Mouse (Mus musculus) limb, embryonic 14.5 days (tissue): ENCODE measurements around the gene Rom1. TPM values are rescaled to one million over a fixed set of nuclear protein-coding genes. Genes with fewer than 3 reads are reported as not detected.

ENCODE experiments used
- ATAC-seq: fragments of 200-750 bp; cut with Nextera tagmentation; 2 replicates; pipeline ENCODE4 v1.8.0; 2017; ENCODE audit warnings: low read depth, moderate number of reproducible peaks, moderate TSS enrichment; ENCODE audit not compliant: low FRiP score
- DNase-seq: peaks from one replicate; pipeline ENCODE4 v3.0.0-alpha.2; 2015; ENCODE audit warnings: low spot score
- H3K27ac ChIP-seq: fragments of 300-500 bp; sonication (generic); replicated peaks from 2 replicates; pipeline ENCODE4 v1.5.1; 2014; ENCODE audit warnings: low read depth, mild to moderate bottlenecking, low read length, moderate library complexity, mixed read lengths
- H3K27me3 ChIP-seq: fragments of 300-500 bp; sonication (generic); 2 replicates; pipeline ENCODE4 v1.6.1; 2014; ENCODE audit warnings: low read length, mixed read lengths; ENCODE audit not compliant: control insufficient read depth, insufficient read depth
- H3K36me3 ChIP-seq: fragments of 300-500 bp; sonication (generic); 2 replicates; pipeline ENCODE4 v1.6.1; 2014; ENCODE audit warnings: mild to moderate bottlenecking, low read length, moderate library complexity, mixed read lengths; ENCODE audit not compliant: control insufficient read depth, insufficient read depth
- H3K4me1 ChIP-seq: fragments of 300-500 bp; sonication (generic); 2 replicates; pipeline ENCODE4 v1.6.1; 2014; ENCODE audit warnings: antibody characterized with exemption, low read length, mixed read lengths; ENCODE audit not compliant: control insufficient read depth, insufficient read depth
- H3K4me2 ChIP-seq: fragments of 300-500 bp; sonication (generic); replicated peaks from 2 replicates; pipeline ENCODE4 v1.6.1; 2014; ENCODE audit warnings: low read depth, mild to moderate bottlenecking, low read length, moderate library complexity; ENCODE audit not compliant: severe bottlenecking
- H3K4me3 ChIP-seq: fragments of 300-500 bp; sonication (generic); replicated peaks from 2 replicates; pipeline ENCODE4 v1.5.1; 2014; ENCODE audit warnings: low read length
- H3K9ac ChIP-seq: fragments of 300-500 bp; sonication (generic); 2 replicates; pipeline ENCODE4 v1.6.1; 2014; ENCODE audit warnings: mild to moderate bottlenecking, low read depth, low read length, moderate library complexity; ENCODE audit not compliant: severe bottlenecking
- H3K9me3 ChIP-seq: fragments of 300-500 bp; sonication (generic); 2 replicates; pipeline ENCODE4 v1.6.1; 2016; ENCODE audit warnings: low read length; ENCODE audit not compliant: control insufficient read depth
- POLR2A ChIP-seq: fragments of 200-500 bp; IDR thresholded peaks from 2 replicates; pipeline ENCODE4 v1.8.0; 2012; ENCODE audit warnings: inconsistent platforms, mild to moderate bottlenecking, moderate library complexity, borderline replicate concordance; ENCODE audit not compliant: insufficient read depth, insufficient read length; ENCODE audit errors: extremely low read depth
- WGBS: fragments of 180-500 bp; shearing (Covaris S2); extraction: QIAGEN DNeasy Blood & Tissue Kit; methylation state at CpG from one replicate; pipeline ENCODE4 v1.1.7; 2014; 5-methylcytosine and 5-hydroxymethylcytosine counted together
- polyA plus RNA-seq, 2 experiments: library from polyadenylated mRNA; depleted of rRNA in 1 of 2; stranded (reverse) in 1 of 2; unstranded in 1 of 2; fragments of >200 nt; fragmentation: Nextera tagmentation in 1 of 2; extraction: Ambion mirVana in 1 of 2; gene quantifications; 2 replicates each; pipeline versions ENCODE4 v1.2.1 to v1.2.3; 2012 to 2014

The Rom1 gene
- polyA plus RNA-seq, 2 experiments, result 2.0 to 5.2 TPM

GRCm38 (mm10) chr19:8911810-8912209 lies 17.3 kb downstream of the Rom1 start:
- H3K4me1 ChIP-seq, result no peaks in the 10 kb centered on the region
- ATAC-seq, result no peak

GRCm38 (mm10) chr19:8908531-8908930 lies 20.6 kb downstream of the Rom1 start:
- no peak overlapping the region for H3K4me2 ChIP-seq
- peaks cover 97% of the 10 kb centered on the region for H3K36me3 ChIP-seq
- WGBS, result 85% methylated on average over 6 of the region's 6 CpGs
- H3K4me1 ChIP-seq, result no peaks in the 10 kb centered on the region
- no peak overlapping the region for H3K9ac ChIP-seq
- DNase-seq, result no peak
- TF ChIP-seq POLR2A, result no peak
- H3K27ac ChIP-seq, result no peak overlapping the region
- no peak for ATAC-seq
- no peak overlapping the region for H3K4me3 ChIP-seq
- H3K27me3 ChIP-seq, result no peaks in the 10 kb centered on the region
- no peaks in the 10 kb centered on the region for H3K9me3 ChIP-seq

More at GRCm38 (mm10) chr19:8911810-8912209, 17.3 kb downstream of the Rom1 start:
- DNase-seq, result no peak
- no peaks in the 10 kb centered on the region for H3K9me3 ChIP-seq
- WGBS, result 95% methylated on average over 5 of the region's 5 CpGs
- no peak overlapping the region for H3K4me2 ChIP-seq
- H3K4me3 ChIP-seq, result no peak overlapping the region
- H3K36me3 ChIP-seq, result peaks cover 98% of the 10 kb centered on the region
- H3K27me3 ChIP-seq, result no peaks in the 10 kb centered on the region
- no peak overlapping the region for H3K9ac ChIP-seq
- no peak overlapping the region for H3K27ac ChIP-seq
- no peak for TF ChIP-seq POLR2A

- Histone ChIP-seq H3K9me3 (no peaks in the 10 kb centered on the region), H3K27me3 (no peaks in the 10 kb centered on the region), H3K4me1 (peaks cover 8% of the 10 kb centered on the region), H3K9ac (no peak overlapping the region), H3K36me3 (peaks cover 66% of the 10 kb centered on the region), H3K4me2 (no peak overlapping the region), H3K27ac (no peak overlapping the region), H3K4me3 (no peak overlapping the region)
- DNase-seq, result no peak
- TF ChIP-seq POLR2A, result no peak
- WGBS, result 95% methylated on average over 5 of the region's 5 CpGs
- ATAC-seq, result no peak
Observed at GRCm38 (mm10) chr19:8903412-8903811, 25.7 kb downstream of the Rom1 start.

- TF ChIP-seq POLR2A, result no peak
- WGBS, result 25% methylated on average over 3 of the region's 3 CpGs
- Histone ChIP-seq H3K27me3 (no peaks in the 10 kb centered on the region), H3K36me3 (peaks cover 52% of the 10 kb centered on the region), H3K9ac (peak overlapping the region; percentile 91), H3K4me2 (peak overlapping the region; percentile 86), H3K27ac (0 out of 2 replicates have a peak overlapping the region, but pooled peaks have one; percentile 78), H3K4me3 (peak overlapping the region; percentile 95), H3K9me3 (no peaks in the 10 kb centered on the region), H3K4me1 (peaks cover 13% of the 10 kb centered on the region)
- DNase-seq, result no peak
- ATAC-seq, result no peak
Observed at GRCm38 (mm10) chr19:8899079-8899478, 30.1 kb downstream of the Rom1 start.

GRCm38 (mm10) chr19:8898576-8898975 lies 30.6 kb downstream of the Rom1 start:
- Histone ChIP-seq H3K27ac (peak overlapping the region; percentile 78), H3K4me3 (peak overlapping the region; percentile 95), H3K27me3 (no peaks in the 10 kb centered on the region), H3K36me3 (peaks cover 47% of the 10 kb centered on the region), H3K9ac (peak overlapping the region; percentile 91), H3K9me3 (no peaks in the 10 kb centered on the region), H3K4me1 (peaks cover 16% of the 10 kb centered on the region), H3K4me2 (peak overlapping the region; percentile 86)
- DNase-seq (no peak), ATAC-seq (no peak)
- 3% methylated on average over 13 of the region's 13 CpGs for WGBS
- TF ChIP-seq POLR2A, result no peak
